Mouse (Mus musculus) liver, postnatal 0 days (tissue): Measurements from ENCODE around the gene Fam126a. TPM values are rescaled to one million over a fixed set of nuclear protein-coding genes. Genes with fewer than 3 reads are reported as not detected.
A peak's percentile ranks its signal among the peaks of the same experiment; 100 is the strongest.
"Not testable (repeated sequence)": the region's sequence is repeated elsewhere in the genome, so short reads cannot be mapped to it uniquely, and the experiment has no call there.

Source experiments
- ATAC-seq: fragments of 200-750 bp; cut with Nextera tagmentation; 2 replicates; pipeline ENCODE4 v1.8.0; 2017; ENCODE audit warnings: mild to moderate bottlenecking, moderate library complexity
- DNase-seq: peaks from one replicate; pipeline ENCODE4 v3.0.0-alpha.2; 2016
- H3K27ac ChIP-seq: fragments of 300-500 bp; sonication (generic); 2 replicates; pipeline ENCODE4 v1.5.1; 2014; ENCODE audit warnings: antibody characterized with exemption, moderate library complexity, mild to moderate bottlenecking, low read depth
- H3K27me3 ChIP-seq: fragments of 300-500 bp; sonication (generic); 2 replicates; pipeline ENCODE4 v1.6.1; 2014; ENCODE audit warnings: low read length, control low read depth, mixed read lengths; ENCODE audit not compliant: insufficient read depth
- H3K36me3 ChIP-seq: fragments of 300-500 bp; sonication (generic); replicated peaks from 2 replicates; pipeline ENCODE4 v1.6.1; 2014; ENCODE audit warnings: mild to moderate bottlenecking, control low read depth, low read length, moderate library complexity, mixed read lengths; ENCODE audit not compliant: insufficient read depth
- H3K4me1 ChIP-seq: fragments of 300-500 bp; sonication (generic); 2 replicates; pipeline ENCODE4 v1.6.1; 2014; ENCODE audit warnings: antibody characterized with exemption, mild to moderate bottlenecking, control low read depth; ENCODE audit not compliant: insufficient read depth
- H3K4me2 ChIP-seq: fragments of 300-500 bp; sonication (generic); 2 replicates; pipeline ENCODE4 v1.6.1; 2014; ENCODE audit warnings: low read depth, mild to moderate bottlenecking, low read length, moderate library complexity, mixed read lengths
- H3K4me3 ChIP-seq: fragments of 300-500 bp; sonication (generic); 2 replicates; pipeline ENCODE4 v1.5.1; 2014; ENCODE audit warnings: low read depth, low read length
- H3K9ac ChIP-seq: fragments of 300-500 bp; sonication (generic); replicated peaks from 2 replicates; pipeline ENCODE4 v1.6.1; 2014; ENCODE audit warnings: mild to moderate bottlenecking, moderate library complexity
- H3K9me3 ChIP-seq: fragments of 300-500 bp; sonication (generic); 2 replicates; pipeline ENCODE4 v1.6.1; 2016; ENCODE audit warnings: mild to moderate bottlenecking, control low read depth, low read length, mixed read lengths
- CTCF ChIP-seq: sonication (generic); IDR thresholded peaks from 2 replicates; pipeline ENCODE4 v1.5.1; 2016; ENCODE audit warnings: antibody characterized with exemption, low read depth
- EP300 ChIP-seq: IDR thresholded peaks from 2 replicates; pipeline ENCODE4 v1.6.1; 2016; ENCODE audit warnings: antibody characterized with exemption, low read depth, mild to moderate bottlenecking
- WGBS: fragments of 180-500 bp; shearing (Covaris S2); extraction: QIAGEN DNeasy Blood & Tissue Kit; methylation state at CpG from one replicate; pipeline ENCODE4 v1.1.7; 2014; ENCODE audit not compliant: insufficient replicate concordance; 5-methylcytosine and 5-hydroxymethylcytosine counted together
- polyA plus RNA-seq: library from polyadenylated mRNA; unstranded; fragments of >200 nt; fragmentation: Nextera tagmentation; extraction: Ambion mirVana; gene quantifications from 2 replicates; pipeline ENCODE4 v1.2.1, GENCODE M21; 2015

The Fam126a gene
- polyA plus RNA-seq, 1 experiment from 2014 or later, result 33.4 TPM

DNA sequence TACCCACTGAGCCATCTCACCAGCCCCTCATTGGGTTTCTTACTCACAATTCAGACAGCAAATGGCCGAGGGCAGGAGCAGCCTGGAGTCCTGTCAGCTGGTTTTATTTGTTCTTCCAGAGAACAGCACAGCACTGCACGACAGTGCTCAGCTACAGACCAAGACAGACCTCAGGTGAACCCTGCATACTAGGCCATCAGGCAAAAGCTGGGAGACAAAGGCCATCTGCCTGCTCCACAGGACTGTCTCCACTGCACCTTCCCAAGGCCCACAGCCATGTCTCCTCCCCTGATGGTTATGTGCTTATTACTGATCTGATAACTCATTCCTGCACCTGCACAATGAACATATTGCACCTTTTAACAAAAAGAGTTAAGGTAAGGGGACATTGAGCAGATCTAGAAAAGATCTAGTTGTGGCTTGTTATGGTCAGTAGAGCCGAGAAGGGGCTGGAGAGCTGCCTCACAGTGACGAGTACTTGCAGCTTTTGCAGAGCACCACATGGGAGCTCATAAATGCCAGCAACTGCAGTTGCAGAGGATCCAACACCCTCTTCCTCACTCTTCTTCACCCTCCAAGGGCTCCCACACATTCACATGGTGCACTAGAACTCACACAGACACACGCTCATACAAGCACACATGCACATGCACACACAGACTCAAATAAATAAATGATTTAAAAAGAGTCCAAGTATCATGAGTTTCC is 137.2 kb downstream of the Fam126a start:
- ATAC-seq (no peak), DNase-seq (no peak)
- 0 out of 2 replicates have a peak overlapping the region, but pooled peaks have one; percentile 53 for H3K4me2 ChIP-seq
- no peak overlapping the region for H3K27ac ChIP-seq
- no peak overlapping the region for H3K9ac ChIP-seq
- no peaks in the 10 kb centered on the region for H3K9me3 ChIP-seq
- 70% methylated on average over 5 of the region's 5 CpGs for WGBS
- H3K4me1 ChIP-seq, result peaks cover 7% of the 10 kb centered on the region; the same call in 1 of the 2 replicates
- H3K4me3 ChIP-seq, result no peak overlapping the region
- TF ChIP-seq EP300, result no peak
- no peak for TF ChIP-seq CTCF
- H3K36me3 ChIP-seq, result no peaks in the 10 kb centered on the region
- H3K27me3 ChIP-seq, result 0 out of 2 replicates have a peak, but pooled peaks cover 3% of the 10 kb centered on the region

DNA sequence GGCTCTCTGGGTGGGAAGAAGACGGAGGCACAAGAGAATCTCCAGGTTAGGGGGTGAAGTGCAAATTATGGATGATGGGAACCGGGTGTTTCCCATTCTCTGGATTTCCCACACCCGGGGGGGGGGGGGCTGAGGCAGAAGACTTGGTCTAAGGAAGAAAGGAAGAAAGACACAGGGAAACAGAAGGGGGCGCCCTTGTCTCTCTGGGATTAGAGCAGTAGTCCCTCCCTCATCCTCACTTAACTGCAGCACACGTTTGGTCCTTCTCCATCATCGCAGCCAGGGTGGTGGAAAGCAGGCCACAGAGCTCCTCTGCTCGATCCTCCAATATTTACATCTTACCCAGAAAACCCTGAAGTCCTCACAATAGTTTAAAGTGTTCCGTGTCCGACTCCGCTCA is 139.8 kb downstream of the Fam126a start:
- 0 out of 2 replicates have a peak, but pooled peaks cover 3% of the 10 kb centered on the region for H3K27me3 ChIP-seq
- H3K9me3 ChIP-seq, result no peaks in the 10 kb centered on the region
- no peak overlapping the region for H3K4me3 ChIP-seq
- peaks cover 7% of the 10 kb centered on the region; the same call in 1 of the 2 replicates for H3K4me1 ChIP-seq
- DNase-seq (peak; percentile 81), ATAC-seq (0 out of 2 replicates have a peak, but pooled peaks have one; percentile 23)
- 38% methylated on average over 10 of the region's 10 CpGs for WGBS
- no peak overlapping the region for H3K27ac ChIP-seq
- TF ChIP-seq CTCF (peak; percentile 77), EP300 (no peak)
- H3K36me3 ChIP-seq, result no peaks in the 10 kb centered on the region
- no peak overlapping the region for H3K9ac ChIP-seq
- no peak overlapping the region for H3K4me2 ChIP-seq

DNA sequence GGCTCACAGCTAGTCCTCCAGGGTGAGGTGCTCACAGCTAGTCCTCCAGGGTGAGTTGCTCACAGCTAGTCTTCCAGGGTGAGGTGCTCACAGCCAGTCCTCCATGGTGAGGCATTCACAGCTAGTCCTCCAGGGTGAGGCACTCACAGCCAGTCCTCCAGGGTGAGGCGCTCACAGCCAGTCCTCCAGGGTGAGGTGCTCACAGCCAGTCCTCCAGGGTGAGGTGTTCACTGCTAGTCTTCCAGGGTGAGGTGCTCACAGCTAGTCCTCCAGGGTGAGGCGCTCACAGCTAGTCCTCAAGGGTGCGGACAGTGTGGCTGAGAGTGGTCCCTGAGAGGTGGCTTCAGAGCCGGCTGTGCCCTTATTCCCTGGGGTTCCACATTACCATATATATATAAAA is 141.0 kb downstream of the Fam126a start:
- Histone ChIP-seq H3K4me1 (peaks cover 3% of the 10 kb centered on the region; the same call in 1 of the 2 replicates), H3K27ac (no peak overlapping the region), H3K4me2 (no peak overlapping the region), H3K36me3 (no peaks in the 10 kb centered on the region), H3K9me3 (no peaks in the 10 kb centered on the region), H3K4me3 (no peak overlapping the region), H3K27me3 (0 out of 2 replicates have a peak, but pooled peaks cover 3% of the 10 kb centered on the region), H3K9ac (no peak overlapping the region)
- TF ChIP-seq CTCF (peak; percentile 60), EP300 (no peak)
- peak; percentile 20 for DNase-seq
- 74% methylated on average over 4 of the region's 4 CpGs for WGBS
- ATAC-seq, result no peak

DNA sequence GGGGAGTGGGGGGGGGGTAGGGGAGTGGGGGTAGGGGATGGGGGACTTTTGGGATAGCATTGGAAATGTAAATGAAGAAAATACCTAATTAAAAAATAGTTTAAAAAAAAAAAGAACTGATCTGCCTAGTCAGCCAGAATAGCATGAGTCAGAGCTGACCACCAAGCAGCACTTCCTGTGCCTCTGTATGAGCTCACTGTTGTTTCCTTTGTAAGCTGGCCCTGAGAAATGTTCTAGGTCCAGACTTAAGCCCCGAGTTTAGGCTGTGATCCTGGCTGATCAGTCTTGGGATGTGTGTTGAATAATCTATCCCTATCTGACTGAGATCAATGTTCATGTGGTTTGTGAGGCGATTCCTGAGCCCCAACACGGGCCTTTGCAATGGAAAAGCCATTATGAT is 143.4 kb downstream of the Fam126a start:
- no peak overlapping the region for H3K27ac ChIP-seq
- no peaks in the 10 kb centered on the region for H3K36me3 ChIP-seq
- no peak overlapping the region for H3K9ac ChIP-seq
- ATAC-seq (no peak), DNase-seq (no peak)
- H3K27me3 ChIP-seq, result 0 out of 2 replicates have a peak, but pooled peaks cover 3% of the 10 kb centered on the region
- no peak for TF ChIP-seq EP300
- no peak for TF ChIP-seq CTCF
- no peak overlapping the region for H3K4me2 ChIP-seq
- H3K4me1 ChIP-seq, result no peaks in the 10 kb centered on the region
- 43% methylated on average over 3 of the region's 3 CpGs for WGBS
- no peaks in the 10 kb centered on the region for H3K9me3 ChIP-seq
- no peak overlapping the region for H3K4me3 ChIP-seq

DNA sequence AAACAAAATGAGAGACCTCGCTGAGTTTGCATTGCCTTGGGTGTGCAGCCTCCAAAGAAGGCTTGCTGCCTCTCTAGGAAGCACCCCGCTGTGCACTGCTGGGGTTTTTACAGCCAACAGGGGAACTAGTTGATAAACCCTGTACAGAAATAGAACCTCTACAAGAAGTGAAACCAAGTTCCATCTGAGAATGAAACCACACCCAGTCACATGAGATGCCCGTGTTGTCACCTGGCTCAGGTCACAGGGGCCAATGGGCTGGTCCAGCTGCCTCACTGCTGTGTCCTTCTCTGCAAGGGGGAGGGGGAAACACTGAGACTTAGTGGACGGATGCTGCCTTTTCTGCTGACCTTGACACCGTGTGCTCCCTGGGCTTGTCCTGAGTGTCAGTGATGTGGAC is 156.0 kb downstream of the Fam126a start:
- TF ChIP-seq CTCF, result no peak
- TF ChIP-seq EP300, result no peak
- Histone ChIP-seq H3K4me1 (no peaks in the 10 kb centered on the region), H3K9ac (no peak overlapping the region), H3K36me3 (no peaks in the 10 kb centered on the region), H3K4me3 (no peak overlapping the region), H3K9me3 (no peaks in the 10 kb centered on the region), H3K4me2 (no peak overlapping the region), H3K27me3 (0 out of 2 replicates have a peak, but pooled peaks cover 3% of the 10 kb centered on the region), H3K27ac (no peak overlapping the region)
- 44% methylated on average over 5 of the region's 5 CpGs for WGBS
- no peak for DNase-seq
- ATAC-seq, result peak; percentile 53; the same call in 1 of the 2 replicates

DNA sequence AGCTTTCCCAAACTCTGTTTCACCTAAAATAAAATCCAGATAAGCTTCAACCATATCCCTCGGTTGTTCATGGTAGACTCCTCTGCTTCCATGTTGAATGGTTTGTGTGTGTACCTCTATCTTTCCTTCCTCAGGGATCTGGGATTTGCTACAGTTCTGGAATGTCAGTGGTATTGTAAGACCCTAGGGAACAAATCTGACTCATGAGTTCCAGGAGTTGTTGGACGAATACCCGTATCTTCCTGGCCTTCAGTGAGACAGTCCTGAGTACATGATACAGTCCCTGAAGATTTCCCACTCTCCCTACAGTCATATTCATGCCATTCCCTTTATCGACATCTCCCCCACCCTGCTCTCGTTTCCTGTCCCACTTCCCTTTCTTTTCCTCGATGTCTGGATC is 157.9 kb downstream of the Fam126a start:
- no peak for DNase-seq
- Histone ChIP-seq H3K4me1 (no peaks in the 10 kb centered on the region), H3K9me3 (no peaks in the 10 kb centered on the region), H3K36me3 (no peaks in the 10 kb centered on the region), H3K9ac (no peak overlapping the region), H3K27ac (no peak overlapping the region), H3K4me3 (no peak overlapping the region), H3K4me2 (no peak overlapping the region), H3K27me3 (0 out of 2 replicates have a peak, but pooled peaks cover 3% of the 10 kb centered on the region)
- no peak for ATAC-seq
- TF ChIP-seq EP300 (no peak), CTCF (no peak)
- WGBS, result 63% methylated on average over 6 of the region's 6 CpGs

DNA sequence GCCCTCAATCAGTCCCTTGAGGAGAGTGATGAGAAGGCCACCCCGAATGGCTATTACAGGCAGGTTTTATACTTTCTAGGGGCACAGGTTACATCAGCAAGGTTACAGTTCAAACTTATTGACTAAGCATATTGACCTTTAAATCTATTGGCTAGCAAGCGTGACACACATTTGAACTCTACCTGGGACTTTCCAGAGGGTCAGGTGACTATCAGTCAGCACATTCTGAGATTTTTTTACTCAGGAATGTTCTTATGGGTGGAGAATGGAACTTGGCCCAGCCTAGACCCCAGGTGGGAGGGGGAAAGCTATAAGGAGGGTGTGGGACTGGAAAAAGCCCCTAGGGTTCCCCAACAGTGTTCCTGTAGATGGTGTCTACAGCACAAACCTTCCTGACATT is 159.2 kb downstream of the Fam126a start:
- not testable (repeated sequence) for H3K4me3 ChIP-seq, ATAC-seq, H3K4me1 ChIP-seq, H3K9ac ChIP-seq, H3K27ac ChIP-seq, DNase-seq, H3K4me2 ChIP-seq, H3K9me3 ChIP-seq, H3K36me3 ChIP-seq, H3K27me3 ChIP-seq
- WGBS, result 63% methylated on average over 2 of the region's 2 CpGs
